Comparison of ENCODE assay signal across 21 mouse cellular contexts in the genomic region with DNA sequence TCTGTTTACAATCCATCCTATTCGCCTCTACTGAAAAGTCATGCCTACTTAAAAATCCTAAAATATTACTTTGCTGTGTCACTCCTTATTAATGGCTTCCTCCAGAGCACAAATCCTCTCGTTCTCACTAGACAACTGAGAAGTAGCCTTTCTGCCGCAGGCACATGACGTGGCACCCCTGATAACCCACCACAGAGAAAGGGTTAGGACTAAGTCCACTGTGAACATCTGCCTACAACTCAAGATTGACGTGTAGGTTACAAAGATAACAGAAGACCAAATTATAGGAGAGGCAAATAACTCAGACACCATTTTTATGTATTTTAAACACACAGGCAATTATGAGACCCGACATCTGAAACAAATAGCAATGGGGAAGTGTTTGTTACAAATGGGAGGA. TPM values are rescaled to one million over a fixed set of nuclear protein-coding genes. Genes with fewer than 3 reads are reported as not detected.
A peak's percentile ranks its signal among the peaks of the same experiment; 100 is the strongest.
DNase-seq lines count a peak whose midpoint lies in the region; ATAC-seq and TF ChIP-seq lines count a peak whose summit lies in the region.
"Had no signal": no experiment of that assay in that cellular context is flagged by ENCODE, and none has a peak within 500 bp of the region (broad histone marks: within the 10 kb centered on the region; RNA-seq: fewer than 3 reads in every experiment).

No protein-coding gene starts in this region.

- no peaks in the 10 kb centered on the region for H3K9me3 ChIP-seq in MEL (replicated peaks; ENCODE audit: insufficient read depth, low read length)
- H3K9me3 ChIP-seq in liver, embryonic 12.5 days (replicated peaks): no peaks in the 10 kb centered on the region
- H3K9me3 ChIP-seq: embryonic facial prominence, embryonic 13.5 days; embryonic facial prominence, embryonic 15.5 days; forebrain, embryonic 13.5 days; forebrain, embryonic 15.5 days had no signal

- TF ChIP-seq RAD21 in MEL (IDR thresholded peaks at IDR 0.05; ENCODE audit: low read depth, low read length): no peak

- H3K4me3 ChIP-seq in MEL (ENCODE audit: control insufficient read depth in 1 of 2, insufficient read depth in 1 of 2, low read depth in 2 of 2, low read length in 2 of 2): peak overlapping the region; percentile 29 to 60
- no peak overlapping the region for H3K4me3 ChIP-seq in liver, embryonic 12.5 days
- H3K4me3 ChIP-seq: embryonic facial prominence, embryonic 13.5 days; embryonic facial prominence, embryonic 15.5 days; forebrain, embryonic 13.5 days; forebrain, embryonic 15.5 days had no signal

- ATAC-seq in megakaryocyte progenitor cell, adult 5-6 weeks (replicated peaks; ENCODE audit: poor library complexity): peak; percentile 87
- no peak for ATAC-seq in erythroblast, adult 5-6 weeks (replicated peaks; ENCODE audit: low FRiP score, poor library complexity, severe bottlenecking)
- no peak for ATAC-seq in liver, embryonic 12.5 days
- ATAC-seq: forebrain, embryonic 15.5 days; forebrain, postnatal 0 days had no signal

- no peak overlapping the region for H3K4me2 ChIP-seq in liver, embryonic 12.5 days
- H3K4me2 ChIP-seq: embryonic facial prominence, embryonic 13.5 days; embryonic facial prominence, embryonic 15.5 days; forebrain, embryonic 13.5 days; forebrain, embryonic 15.5 days had no signal

- H3K4me1 ChIP-seq in MEL (ENCODE audit: control insufficient read depth in 1 of 2, insufficient read depth in 2 of 2, low read length in 2 of 2): peaks cover 6% of the 10 kb centered on the region in 2 experiments
- H3K4me1 ChIP-seq in liver, embryonic 12.5 days: no peaks in the 10 kb centered on the region
- H3K4me1 ChIP-seq: embryonic facial prominence, embryonic 15.5 days had no signal

- peak overlapping the region; percentile 74 for H3K9ac ChIP-seq in MEL (ENCODE audit: control insufficient read depth, low read depth, low read length, poor library complexity, severe bottlenecking)
- no peak overlapping the region for H3K9ac ChIP-seq in liver, embryonic 12.5 days
- H3K9ac ChIP-seq: embryonic facial prominence, embryonic 13.5 days; embryonic facial prominence, embryonic 15.5 days; forebrain, embryonic 13.5 days; forebrain, embryonic 15.5 days; forebrain, postnatal 0 days had no signal

- WGBS in liver, embryonic 12.5 days (ENCODE audit: insufficient replicate concordance): 35% methylated on average over 6 of the region's 6 CpGs

- 0 out of 4 replicates have a peak, but pooled peaks of 1 of the 2 experiments have one; percentile 20 for TF ChIP-seq POLR2A in MEL (IDR thresholded peaks at IDR 0.05; ENCODE audit: control insufficient read depth in 1 of 2, insufficient read depth in 1 of 2, low read depth in 1 of 2, low read length in 2 of 2, poor library complexity in 1 of 2)

- peaks cover 0 to 14% of the 10 kb centered on the region in 2 experiments; a peak in 2 of 4 replicates for H3K36me3 ChIP-seq in MEL (ENCODE audit: control insufficient read depth in 1 of 2, insufficient read depth in 2 of 2, low read length in 2 of 2)
- H3K36me3 ChIP-seq in liver, embryonic 12.5 days: peaks cover 6% of the 10 kb centered on the region; the same call in 1 of the 2 replicates

- DNase-seq in MEL (ENCODE audit: low read depth, low spot score) (peak; percentile 91), MEL-GATA-1-ER (ENCODE audit: extremely low read depth, low read depth) (peak; percentile 77)
- no peak for DNase-seq in layer of hippocampus, adult 8-10 months (ENCODE audit: low spot score in 2 of 2)
- DNase-seq: adrenal gland, adult 2 months; adrenal gland, postnatal 10 days; adrenal gland, postnatal 25 days; cerebellum, adult 11 months; cerebellum, adult 18-20 months; cerebellum, adult 8-10 months; cerebellum, adult 9-11 months; cerebellum, postnatal 14 days; cerebellum, postnatal 36 days; embryo, embryonic 11 days; forebrain, postnatal 0 days had no signal

- H3K79me2 ChIP-seq in MEL (ENCODE audit: control insufficient read depth, insufficient read depth, low read length, poor library complexity): no peaks in the 10 kb centered on the region

- no peaks in the 10 kb centered on the region for H3K27me3 ChIP-seq in MEL (ENCODE audit: control insufficient read depth in 1 of 2, insufficient read depth in 2 of 2, low read length in 2 of 2)
- no peaks in the 10 kb centered on the region for H3K27me3 ChIP-seq in liver, embryonic 12.5 days (replicated peaks)
- H3K27me3 ChIP-seq: embryonic facial prominence, embryonic 13.5 days; embryonic facial prominence, embryonic 15.5 days; forebrain, embryonic 13.5 days; forebrain, embryonic 15.5 days had no signal

- peak in 1 of 2 experiments; percentile 69; a peak in 2 of 4 replicates for TF ChIP-seq EP300 in MEL (IDR thresholded peaks at IDR 0.05; ENCODE audit: low read depth in 1 of 2, low read length in 2 of 2)

- TF ChIP-seq CTCF in MEL (IDR thresholded peaks at IDR 0.05 in 2 of 3, conservative IDR thresholded peaks at IDR 0.05 in 1 of 3; ENCODE audit: control insufficient read depth in 1 of 3, insufficient read depth in 1 of 3, low read depth in 2 of 3, low read length in 3 of 3, poor library complexity in 1 of 3, severe bottlenecking in 1 of 3): no peak

- H3K27ac ChIP-seq in MEL (ENCODE audit: control insufficient read depth, low read depth, low read length): peak overlapping the region; percentile 88
- H3K27ac ChIP-seq in liver, embryonic 12.5 days: no peak overlapping the region
- H3K27ac ChIP-seq: embryonic facial prominence, embryonic 13.5 days; embryonic facial prominence, embryonic 15.5 days; forebrain, embryonic 13.5 days had no signal

TF ChIP-seq in MEL, 35 proteins besides CTCF, POLR2A, EP300 and RAD21 (continues in another document):
- TF ChIP-seq HCFC1 (IDR thresholded peaks at IDR 0.05; ENCODE audit: low read depth, low read length) (0 out of 2 replicates have a peak, but pooled peaks have one; percentile 53), UBTF (IDR thresholded peaks at IDR 0.05; ENCODE audit: borderline replicate concordance, insufficient read depth, low read depth, low read length) (no peak), SMC3 (IDR thresholded peaks at IDR 0.05; ENCODE audit: low read depth, low read length) (no peak), KAT2A (conservative IDR thresholded peaks at IDR 0.05; ENCODE audit: low read depth, low read length) (no peak), MAFK (IDR thresholded peaks at IDR 0.05; ENCODE audit: borderline replicate concordance, low read depth, low read length) (0 out of 2 replicates have a peak, but pooled peaks have one; percentile 9), ZNF384 (IDR thresholded peaks at IDR 0.05; ENCODE audit: low read depth, low read length) (no peak), E2F4 (IDR thresholded peaks at IDR 0.05; ENCODE audit: borderline replicate concordance, low read depth, low read length) (no peak), MYB (IDR thresholded peaks at IDR 0.05; ENCODE audit: low read depth, low read length) (no peak), BHLHE40 (IDR thresholded peaks at IDR 0.05; ENCODE audit: borderline replicate concordance, low read depth, low read length) (peak; percentile 74; the same call in 1 of the 2 replicates), TCF12 (IDR thresholded peaks at IDR 0.05; ENCODE audit: low read depth, low read length) (peak; percentile 39; the same call in 1 of the 2 replicates), ETS1 (IDR thresholded peaks at IDR 0.05; ENCODE audit: low read depth, low read length) (peak; percentile 80), GATA1 (IDR thresholded peaks at IDR 0.05; ENCODE audit: low read depth, low read length) (peak; percentile 89), MAX (IDR thresholded peaks at IDR 0.05; ENCODE audit: low read length) (no peak), ZKSCAN1 (IDR thresholded peaks at IDR 0.05; ENCODE audit: low read depth, low read length) (no peak), ELF1 (IDR thresholded peaks at IDR 0.05; ENCODE audit: low read depth, low read length) (no peak), SIN3A (IDR thresholded peaks at IDR 0.05; ENCODE audit: low read length) (peak; percentile 51; the same call in 1 of the 2 replicates), POLR2AphosphoS2 (IDR thresholded peaks at IDR 0.05; ENCODE audit: low read length) (no peak), NELFE (IDR thresholded peaks at IDR 0.05; ENCODE audit: low read depth, low read length) (peak; percentile 55; the same call in 1 of the 2 replicates), TAL1 (IDR thresholded peaks at IDR 0.05; ENCODE audit: low read length) (peak; percentile 63), CHD2 (IDR thresholded peaks at IDR 0.05; ENCODE audit: low read length) (no peak), ZMIZ1 (IDR thresholded peaks at IDR 0.05; ENCODE audit: low read depth, low read length) (no peak), MEF2A (IDR thresholded peaks at IDR 0.05; ENCODE audit: extremely low read depth, insufficient replicate concordance, low read depth, low read length, poor library complexity, severe bottlenecking) (no peak), TBP (IDR thresholded peaks at IDR 0.05; ENCODE audit: low read depth, low read length) (peak; percentile 66), MAZ (IDR thresholded peaks at IDR 0.05; ENCODE audit: low read depth, low read length) (no peak), CHD1 (IDR thresholded peaks at IDR 0.05; ENCODE audit: low read depth, low read length) (no peak), MYC (IDR thresholded peaks at IDR 0.05; ENCODE audit: low read depth, low read length) (peak; percentile 64; the same call in 1 of the 2 replicates), POLR2AphosphoS5 (IDR thresholded peaks at IDR 0.05; ENCODE audit: borderline replicate concordance, low read depth, low read length) (no peak), USF2 (IDR thresholded peaks at IDR 0.05; ENCODE audit: borderline replicate concordance in 1 of 2, insufficient read depth in 1 of 2, low read depth in 1 of 2, low read length in 2 of 2) (no peak), USF1 (IDR thresholded peaks at IDR 0.05; ENCODE audit: low read depth, low read length) (peak; percentile 54; the same call in 1 of the 2 replicates), ZC3H11A (IDR thresholded peaks at IDR 0.05; ENCODE audit: low read depth, low read length) (no peak), MXI1 (IDR thresholded peaks at IDR 0.05; ENCODE audit: low read depth, low read length) (no peak; the same call in 1 of the 2 replicates)

RNA-seq across cellular contexts. Expression of a gene that starts 45.3 kb away (rescaled TPM):
- 7.6 and 10.5 TPM in 2 replicates for total RNA-seq in MEL (2012; rRNA removed)
- polyA plus RNA-seq in MEL (2012; ENCODE audit: insufficient read depth in 1 of 2, insufficient read length in 2 of 2, low read depth in 1 of 2, low replicate concordance in 2 of 2, missing spikeins in 1 of 2): 10 to 100 TPM; 11.4 to 98.3 TPM
- 12.4 and 19.4 TPM in 2 replicates for total RNA-seq in megakaryocyte progenitor cell, adult 5-6 weeks (2015)
- 6.2 and 13.3 TPM in 2 replicates for total RNA-seq in megakaryocyte progenitor cell, adult 5-6 weeks (2017)
- 10 to 100 TPM; 14.5 to 20.1 (median 16.6) TPM for total RNA-seq in layer of hippocampus, adult 8-10 months (2022)
- total RNA-seq in erythroblast, adult 5-6 weeks (2015; ENCODE audit: low replicate concordance): 0.77 and 3.1 TPM in 2 replicates
- 0.42 and 1.8 TPM in 2 replicates for total RNA-seq in erythroblast, adult 5-6 weeks (2017; ENCODE audit: low replicate concordance)
- 10.8 and 11.7 TPM in 2 replicates for polyA plus RNA-seq in liver, embryonic 12.5 days (2016; fragmentation: Nextera tagmentation; extraction: Ambion mirVana)

Comparison
In these comparisons a context has a peak if more than half of its experiments do, and no peak if none do; other contexts are left out.
1. DNase-seq: peak in MEL (single experiment) and MEL-GATA-1-ER (single experiment); none in layer of hippocampus, adult 8-10 months (0 of 2).